Mouse (Mus musculus) liver, adult 2 months (tissue): ENCODE measurements around the gene 4930402K13Rik.
"Not testable (repeated sequence)": the region's sequence is repeated elsewhere in the genome, so short reads cannot be mapped to it uniquely, and the experiment has no call there.

Experiments
- CTCF ChIP-seq: fragments of 200-500 bp; IDR thresholded peaks from 2 replicates; pipeline ENCODE4 v1.5.1; 2011; ENCODE audit warnings: low read depth, low read length, control low read depth
- POLR2A ChIP-seq: fragments of 200-500 bp; IDR thresholded peaks from 2 replicates; pipeline ENCODE4 v1.6.1; 2011; ENCODE audit warnings: low read length, control low read depth; ENCODE audit not compliant: insufficient read depth; ENCODE audit errors: extremely low read depth

- peak; percentile 44 for TF ChIP-seq CTCF
- TF ChIP-seq POLR2A: not testable (repeated sequence)
Observed at GRCm38 (mm10) chrX:9077699-9078098, 26.7 kb upstream of the 4930402K13Rik start.
